Mouse (Mus musculus) heart, adult 2 months (tissue): ENCODE data around the gene 4931409K22Rik.

ENCODE experiments used
- CTCF ChIP-seq: fragments of 200-600 bp; IDR thresholded peaks from 2 replicates; pipeline ENCODE4 v1.8.1; 2022; ENCODE audit warnings: antibody characterized with exemption, mild to moderate bottlenecking, moderate library complexity
- EP300 ChIP-seq: fragments of 200-500 bp; IDR thresholded peaks from 2 replicates; pipeline ENCODE4 v1.6.1; 2011; ENCODE audit warnings: low read depth, low read length, control low read depth; ENCODE audit not compliant: insufficient read depth
- POLR2A ChIP-seq: fragments of 200-500 bp; IDR thresholded peaks from 2 replicates; pipeline ENCODE4 v1.6.1; 2011; ENCODE audit warnings: mild to moderate bottlenecking, low read depth, low read length, control low read depth; ENCODE audit not compliant: insufficient read depth

- TF ChIP-seq POLR2A = no peak
- no peak for TF ChIP-seq CTCF
- TF ChIP-seq EP300 = no peak
These were observed 42.5 kb upstream of the 4931409K22Rik start for GRCm38 (mm10) chr5:24599137-24599536.
